Mouse (Mus musculus): ENCODE measurements around the gene Hk2.

The Hk2 gene

GRCm38 (mm10) chr6:82770286-82770685 is 4.0 kb downstream of the Hk2 start:
- no peak for DNase-seq (ENCODE audit: extremely low read depth, low read depth)

- DNase-seq (ENCODE audit: extremely low read depth, low read depth): no peak
Measured at GRCm38 (mm10) chr6:82769704-82770103, 4.5 kb downstream of the Hk2 start.

GRCm38 (mm10) chr6:82767734-82768586 is 6.3 kb downstream of the Hk2 start:
- DNase-seq (ENCODE audit: extremely low read depth, low read depth): no peak

- DNase-seq (ENCODE audit: extremely low read depth, low read depth): no peak
Measured at GRCm38 (mm10) chr6:82766636-82767035, 7.6 kb downstream of the Hk2 start.

- DNase-seq (ENCODE audit: extremely low read depth, low read depth): no peak
Measured at GRCm38 (mm10) chr6:82765261-82765660, 9.0 kb downstream of the Hk2 start.

- peak; percentile 99 for DNase-seq (ENCODE audit: extremely low read depth, low read depth)
Measured at GRCm38 (mm10) chr6:82763871-82764503, 10.3 kb downstream of the Hk2 start.

GRCm38 (mm10) chr6:82762728-82763127 is 11.5 kb downstream of the Hk2 start:
- no peak for DNase-seq (ENCODE audit: extremely low read depth, low read depth)

GRCm38 (mm10) chr6:82760749-82761357 is 13.4 kb downstream of the Hk2 start:
- no peak for DNase-seq (ENCODE audit: extremely low read depth, low read depth)

- DNase-seq (ENCODE audit: extremely low read depth, low read depth): no peak
Measured at GRCm38 (mm10) chr6:82759241-82759640, 15.0 kb downstream of the Hk2 start.

- no peak for DNase-seq (ENCODE audit: extremely low read depth, low read depth)
Measured at GRCm38 (mm10) chr6:82756799-82757210, 17.4 kb downstream of the Hk2 start.

- DNase-seq (ENCODE audit: extremely low read depth, low read depth): no peak
Measured at GRCm38 (mm10) chr6:82756216-82756615, 18.0 kb downstream of the Hk2 start.

- no peak for DNase-seq (ENCODE audit: extremely low read depth, low read depth)
Measured at GRCm38 (mm10) chr6:82755338-82755737, 18.9 kb downstream of the Hk2 start.

- DNase-seq (ENCODE audit: extremely low read depth, low read depth): no peak
Measured at GRCm38 (mm10) chr6:82754769-82755168, 19.5 kb downstream of the Hk2 start.

- DNase-seq (ENCODE audit: extremely low read depth, low read depth): no peak
Measured at GRCm38 (mm10) chr6:82753638-82754361, 20.5 kb downstream of the Hk2 start.

- no peak for DNase-seq (ENCODE audit: extremely low read depth, low read depth)
Measured at GRCm38 (mm10) chr6:82753061-82753460, 21.2 kb downstream of the Hk2 start.

- DNase-seq (ENCODE audit: extremely low read depth, low read depth): no peak
Measured at GRCm38 (mm10) chr6:82751791-82752190, 22.5 kb downstream of the Hk2 start.

- DNase-seq (ENCODE audit: extremely low read depth, low read depth): no peak
Measured at GRCm38 (mm10) chr6:82751031-82751430, 23.2 kb downstream of the Hk2 start.

GRCm38 (mm10) chr6:82750063-82750462 is 24.2 kb downstream of the Hk2 start:
- DNase-seq (ENCODE audit: extremely low read depth, low read depth): no peak

GRCm38 (mm10) chr6:82748106-82748672 is 26.1 kb downstream of the Hk2 start:
- no peak for DNase-seq (ENCODE audit: extremely low read depth, low read depth)

GRCm38 (mm10) chr6:82747085-82747484 is 27.2 kb downstream of the Hk2 start:
- DNase-seq (ENCODE audit: extremely low read depth, low read depth): no peak

- no peak for DNase-seq (ENCODE audit: extremely low read depth, low read depth)
Measured at GRCm38 (mm10) chr6:82744553-82744952, 29.7 kb downstream of the Hk2 start.
